Comparison of ENCODE assay signal across 8 mouse cellular contexts in the genomic region with DNA sequence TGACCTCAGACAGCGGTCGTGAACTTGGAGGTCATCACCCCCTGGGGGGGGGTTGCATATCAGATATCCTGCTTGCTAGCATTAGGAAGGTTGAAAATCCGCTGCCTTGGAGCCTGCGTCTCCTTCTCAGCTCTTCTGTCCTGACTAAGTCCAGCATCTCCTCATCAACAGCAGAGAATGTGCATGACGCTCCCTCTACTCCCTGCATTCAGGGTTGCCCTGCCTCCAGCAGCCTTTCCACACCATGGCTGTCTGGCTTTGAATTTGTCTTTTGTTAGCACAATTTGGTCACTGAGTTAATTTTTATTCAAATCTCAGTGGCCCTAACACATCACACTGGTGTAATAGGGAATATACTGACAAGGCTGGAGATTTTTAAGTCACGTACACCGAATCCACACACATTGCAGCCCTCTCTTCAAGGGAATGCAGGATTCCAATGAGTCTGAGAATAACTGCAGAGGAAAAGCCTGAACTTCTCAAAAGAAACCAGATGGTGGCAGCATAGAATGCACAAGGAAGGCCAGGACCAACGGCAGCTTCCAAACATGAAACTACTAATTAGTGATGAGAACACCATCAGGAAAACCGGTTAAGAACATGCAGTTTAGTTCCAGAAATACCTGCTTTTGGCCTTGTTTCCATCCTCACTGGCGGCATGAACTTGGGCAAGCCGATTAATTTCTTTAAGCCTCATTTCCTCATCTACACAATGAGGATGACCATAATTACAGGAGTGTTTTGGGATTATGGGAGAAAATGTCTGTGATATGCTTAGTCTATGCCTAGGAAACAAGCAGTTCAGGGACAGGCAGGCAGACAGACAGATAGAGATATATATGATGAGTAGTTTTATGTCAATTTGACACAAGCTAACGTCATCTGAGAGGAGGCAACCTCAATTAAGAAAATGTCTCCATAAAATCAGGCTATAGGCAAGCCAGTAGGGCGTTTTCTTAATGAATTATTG.
DNase-seq lines count a peak whose midpoint lies in the region; ATAC-seq and TF ChIP-seq lines count a peak whose summit lies in the region.
"Had no signal": no experiment of that assay in that cellular context is flagged by ENCODE, and none has a peak within 500 bp of the region (broad histone marks: within the 10 kb centered on the region; RNA-seq: fewer than 3 reads in every experiment).

No protein-coding gene starts in this region.

- peak; percentile 87 for TF ChIP-seq RAD21 in CH12.LX (IDR thresholded peaks at IDR 0.05; ENCODE audit: low read depth, low read length)

- TF ChIP-seq CTCF in CH12.LX (conservative IDR thresholded peaks at IDR 0.05 in 1 of 2, IDR thresholded peaks at IDR 0.05 in 1 of 2; ENCODE audit: low read depth in 2 of 2, low read length in 2 of 2) (peak; percentile 45 to 87), Patski (IDR thresholded peaks at IDR 0.05) (peak; percentile 86)

- CTCF ChIA-PET in Patski (lab: Charles Lee): interaction anchor here (0.7 kb wide), 1 partner anchor 59 kb away, joined by 3 read pairs; no protein-coding TSS in a partner anchor

- H3K9ac ChIP-seq in CH12.LX (ENCODE audit: insufficient read depth, low read depth): no peak overlapping the region
- H3K9ac ChIP-seq in embryonic facial prominence, embryonic 11.5 days (replicated peaks; ENCODE audit: low read length): no peak overlapping the region
- no peak overlapping the region for H3K9ac ChIP-seq in hindbrain, embryonic 13.5 days

- TF ChIP-seq EP300 in CH12.LX (IDR thresholded peaks at IDR 0.05; ENCODE audit: low read length): no peak

- in situ Hi-C loops in CH12.LX (cut with MboI; ENCODE audit: low pct_ligation_motif_present, low pct_unique_long_range_greater_than_20kb, low sequenced_read_pairs) (no loop called here), Patski (cut with MboI; ENCODE audit: low pct_unique_long_range_greater_than_20kb) (no loop called here)

- peaks cover 0 to 3% of the 10 kb centered on the region in 2 experiments; a peak in 1 of 4 replicates for H3K4me1 ChIP-seq in CH12.LX (ENCODE audit: control insufficient read depth in 1 of 2, insufficient read depth in 2 of 2)
- H3K4me1 ChIP-seq in embryonic facial prominence, embryonic 11.5 days (ENCODE audit: control insufficient read depth, insufficient read depth, low read length): no peaks in the 10 kb centered on the region
- no peaks in the 10 kb centered on the region for H3K4me1 ChIP-seq in hindbrain, embryonic 13.5 days (replicated peaks)
- H3K4me1 ChIP-seq in midbrain, embryonic 10.5 days: no peaks in the 10 kb centered on the region

- H3K4me2 ChIP-seq in CH12.LX (ENCODE audit: insufficient read depth, low read depth, poor library complexity, severe bottlenecking): peak overlapping the region; percentile 50
- H3K4me2 ChIP-seq in embryonic facial prominence, embryonic 11.5 days (ENCODE audit: low read depth, low read length): no peak overlapping the region
- no peak overlapping the region for H3K4me2 ChIP-seq in hindbrain, embryonic 13.5 days

- no peak overlapping the region for H3K27ac ChIP-seq in CH12.LX (ENCODE audit: insufficient read depth, low read depth)
- no peak overlapping the region for H3K27ac ChIP-seq in embryonic facial prominence, embryonic 11.5 days (replicated peaks; ENCODE audit: low read depth, low read length)
- no peak overlapping the region for H3K27ac ChIP-seq in hindbrain, embryonic 13.5 days
- H3K27ac ChIP-seq in midbrain, embryonic 10.5 days (replicated peaks): no peak overlapping the region

- no peaks in the 10 kb centered on the region for H3K36me3 ChIP-seq in CH12.LX (replicated peaks in 1 of 2; ENCODE audit: control insufficient read depth in 1 of 2, insufficient read depth in 1 of 2, low read length in 1 of 2)
- H3K36me3 ChIP-seq in embryonic facial prominence, embryonic 11.5 days (replicated peaks; ENCODE audit: control insufficient read depth, insufficient read depth, low read depth, low read length): no peaks in the 10 kb centered on the region
- no peaks in the 10 kb centered on the region for H3K36me3 ChIP-seq in hindbrain, embryonic 13.5 days
- H3K36me3 ChIP-seq in midbrain, embryonic 10.5 days: no peaks in the 10 kb centered on the region

- H3K27me3 ChIP-seq in CH12.LX (replicated peaks) (no peaks in the 10 kb centered on the region), Patski (no peaks in the 10 kb centered on the region)
- H3K27me3 ChIP-seq in embryonic facial prominence, embryonic 11.5 days (ENCODE audit: control insufficient read depth, insufficient read depth, low read length): no peaks in the 10 kb centered on the region
- no peaks in the 10 kb centered on the region for H3K27me3 ChIP-seq in hindbrain, embryonic 13.5 days
- no peaks in the 10 kb centered on the region for H3K27me3 ChIP-seq in midbrain, embryonic 10.5 days (ENCODE audit: low read depth, poor library complexity, severe bottlenecking)

- no peaks in the 10 kb centered on the region for H3K79me2 ChIP-seq in CH12.LX (replicated peaks; ENCODE audit: control insufficient read depth, extremely low read depth, insufficient read depth, poor library complexity, severe bottlenecking)

- no peak overlapping the region for H3K4me3 ChIP-seq in CH12.LX (replicated peaks in 1 of 3; ENCODE audit: low read depth in 2 of 3, low read length in 2 of 3, poor library complexity in 1 of 3)
- H3K4me3 ChIP-seq in embryonic facial prominence, embryonic 11.5 days (ENCODE audit: low read depth, low read length): no peak overlapping the region
- no peak overlapping the region for H3K4me3 ChIP-seq in hindbrain, embryonic 13.5 days
- no peak overlapping the region for H3K4me3 ChIP-seq in midbrain, embryonic 10.5 days
- H3K4me3 ChIP-seq: erythroblast, embryonic 14.5 days had no signal

- H3K9me3 ChIP-seq in CH12.LX (replicated peaks; ENCODE audit: low read length): peaks cover 3% of the 10 kb centered on the region
- H3K9me3 ChIP-seq in embryonic facial prominence, embryonic 11.5 days (replicated peaks; ENCODE audit: control insufficient read depth, low read length): no peaks in the 10 kb centered on the region
- H3K9me3 ChIP-seq in hindbrain, embryonic 13.5 days: no peaks in the 10 kb centered on the region
- H3K9me3 ChIP-seq in midbrain, embryonic 10.5 days (replicated peaks): no peaks in the 10 kb centered on the region

- TF ChIP-seq POLR2A in CH12.LX (IDR thresholded peaks at IDR 0.05; ENCODE audit: low read depth, low read length): no peak

- ATAC-seq in Patski: peak; percentile 91
- peak; percentile 40; the same call in 1 of the 2 replicates for ATAC-seq in embryonic facial prominence, embryonic 11.5 days (replicated peaks; ENCODE audit: insufficient number of reproducible peaks, low FRiP score, low TSS enrichment, low read depth)
- peak; percentile 57; the same call in 1 of the 2 replicates for ATAC-seq in hindbrain, embryonic 13.5 days (ENCODE audit: low FRiP score)

- POLR2A ChIA-PET in Patski (lab: Charles Lee): interaction anchor here (0.6 kb wide), 1 partner anchor 51 kb away, joined by 3 read pairs; no protein-coding TSS in a partner anchor

- peak; percentile 37 for DNase-seq in CH12.LX (ENCODE audit: extremely low read depth)
- DNase-seq in Patski (ENCODE audit: low read depth, low spot score): no peak
- peak; percentile 75 for DNase-seq in embryonic facial prominence, embryonic 11.5 days (ENCODE audit: low spot score)
- DNase-seq in left cerebral cortex, adult 18-20 months (ENCODE audit: low spot score in 2 of 2): peak; percentile 56 to 69
- peak; percentile 16 for DNase-seq in midbrain, embryonic 10.5 days (ENCODE audit: low spot score)
- DNase-seq in testis, postnatal 10 days (ENCODE audit: low spot score): peak; percentile 46

- dilution Hi-C loops in CH12.LX (cut with MboI; ENCODE audit: extremely low pct_ligation_motif_present, extremely low pct_unique_long_range_greater_than_20kb, low sequenced_read_pairs): no loop called here

- 56% methylated on average over 13 of the region's 13 CpGs for WGBS in embryonic facial prominence, embryonic 11.5 days
- 66% methylated on average over 13 of the region's 13 CpGs for WGBS in hindbrain, embryonic 13.5 days
- WGBS in midbrain, embryonic 10.5 days: 72% methylated on average over 13 of the region's 13 CpGs

TF ChIP-seq in CH12.LX, 34 proteins besides CTCF, POLR2A, EP300 and RAD21:
- TF ChIP-seq IRF4 (IDR thresholded peaks at IDR 0.05; ENCODE audit: low read depth, low read length) (peak; percentile 50; the same call in 1 of the 2 replicates), SMC3 (IDR thresholded peaks at IDR 0.05; ENCODE audit: low read depth, low read length) (peak; percentile 86), ZC3H11A (IDR thresholded peaks at IDR 0.05; ENCODE audit: low read depth, low read length) (peak; percentile 63), NRF1 (IDR thresholded peaks at IDR 0.05; ENCODE audit: low read depth, low read length) (no peak)
TF ChIP-seq in CH12.LX: peak in this region for 3.

Comparison
In these comparisons a context has a peak if more than half of its experiments do, and no peak if none do; other contexts are left out.
1. ATAC-seq: peak in every context shown above with its lines; median percentile 91 in Patski; 57 in hindbrain, embryonic 13.5 days; 40 in embryonic facial prominence, embryonic 11.5 days.